Mouse (Mus musculus) heart, postnatal 10 days (tissue): ENCODE data around the gene Elfn2. TPM values are rescaled to one million over a fixed set of nuclear protein-coding genes. Genes with fewer than 3 reads are reported as not detected.

ENCODE experiments used
- DNase-seq, 2 experiments: peaks; one replicate each; pipeline ENCODE4 v3.0.0; 2021
- intact Hi-C: fragments of 180-260 bp; cut with DNase I; formaldehyde crosslinking; loops from one replicate; pipeline ENCODE4 v1.15.1; 2025
- total RNA-seq, 2 experiments: library from RNA; stranded (reverse); gene quantifications; 2 replicates each; pipeline ENCODE4 v1.2.3; 2021

Gene Elfn2
- total RNA-seq, result 1 to 10 TPM; 1.2 TPM

DNA sequence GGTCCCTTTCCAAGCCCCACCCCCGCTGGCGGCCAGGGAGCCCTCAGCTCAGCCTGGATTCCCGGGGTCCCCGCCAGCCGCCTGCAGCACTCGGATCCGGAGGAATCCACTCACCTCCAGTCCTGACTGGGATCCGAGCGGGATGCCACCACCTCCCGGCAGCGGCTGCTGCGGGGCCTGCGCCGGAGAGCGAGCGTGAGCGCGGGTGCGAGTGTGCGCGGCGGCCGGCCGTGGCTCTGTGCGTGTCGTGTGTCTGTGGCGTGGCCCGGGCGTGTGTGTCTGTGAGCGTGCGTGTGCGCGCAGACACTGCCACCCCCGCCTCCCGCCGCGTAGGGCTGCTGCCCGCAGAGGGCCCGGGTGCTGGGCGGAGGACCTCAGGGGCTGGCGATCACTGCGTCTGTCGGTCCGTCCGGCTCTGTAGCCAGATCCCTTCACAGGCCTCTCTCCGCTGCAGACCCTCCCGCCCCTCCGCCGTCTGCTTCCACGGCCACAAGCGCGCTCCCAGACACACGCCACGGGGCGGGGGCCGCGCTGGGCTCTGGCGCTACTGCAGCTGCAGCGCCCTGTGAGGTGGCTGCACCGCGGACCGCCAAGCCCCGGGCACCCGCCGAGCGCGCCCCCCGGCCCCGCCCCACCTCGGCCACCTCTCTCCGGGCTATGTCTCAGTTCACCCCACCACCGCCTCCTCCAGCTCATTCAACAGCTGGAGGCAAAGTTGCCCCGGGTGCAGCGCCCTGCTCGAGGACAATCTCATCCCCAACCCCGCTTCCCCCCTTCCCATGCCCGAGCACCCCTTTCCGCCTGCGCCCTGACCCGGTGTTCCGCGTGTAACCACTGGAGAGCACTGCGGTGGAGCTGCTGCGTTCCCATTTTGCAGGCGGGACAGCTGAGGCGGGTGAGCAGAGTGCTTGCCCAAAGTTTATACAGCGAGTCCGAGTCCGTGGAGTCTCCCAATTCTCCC lies at the start of gene Elfn2:
TSS of gene Elfn2 (minus strand) at position 482 of the 961 bp plus-strand sequence.
- no peak for DNase-seq

DNA sequence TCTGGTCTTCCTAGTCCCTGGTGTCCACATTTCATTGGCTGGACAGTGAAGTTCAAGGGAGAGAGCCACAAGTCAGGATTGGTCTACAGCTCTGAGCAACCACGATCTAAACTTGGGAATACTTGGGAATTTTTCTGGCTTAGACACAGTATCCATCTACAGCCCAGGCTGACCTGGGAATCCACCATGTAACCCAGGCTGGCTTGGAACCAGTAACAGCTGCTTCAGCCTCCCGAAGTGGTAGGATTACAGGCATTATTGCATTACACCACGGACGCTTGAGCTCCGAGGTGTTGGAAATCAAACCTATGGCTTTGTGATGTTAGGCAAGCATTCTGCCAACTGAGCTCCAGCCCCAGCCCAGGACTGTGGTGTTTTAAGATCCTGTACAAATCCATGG lies 45.1 kb upstream of the Elfn2 start:
- intact Hi-C loops, result no loop called here
- no peak for DNase-seq

More for the DNA sequence above, at the start of gene Elfn2:
- intact Hi-C loops, result no loop called here

DNA sequence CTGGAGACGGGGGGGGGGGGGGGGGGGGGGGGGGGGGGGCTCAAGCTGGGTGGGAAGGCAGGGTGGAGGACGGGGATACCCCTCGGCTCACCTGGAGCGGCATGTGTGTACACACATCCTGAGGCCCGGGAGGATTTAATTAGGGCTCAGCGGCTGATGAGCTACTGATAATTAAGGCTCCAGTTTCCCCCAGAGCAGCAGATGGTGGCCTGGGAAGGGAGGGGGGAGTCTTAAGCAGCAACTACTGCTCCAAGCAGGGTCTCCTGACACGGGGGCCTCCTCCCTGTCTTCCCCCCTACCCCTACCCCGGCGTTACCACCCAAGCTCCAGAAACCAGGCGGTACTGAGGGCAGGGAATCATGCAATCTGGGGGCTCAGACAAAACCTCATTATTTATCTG lies 44.6 kb upstream of the Elfn2 start:
- intact Hi-C loops, result no loop called here

DNA sequence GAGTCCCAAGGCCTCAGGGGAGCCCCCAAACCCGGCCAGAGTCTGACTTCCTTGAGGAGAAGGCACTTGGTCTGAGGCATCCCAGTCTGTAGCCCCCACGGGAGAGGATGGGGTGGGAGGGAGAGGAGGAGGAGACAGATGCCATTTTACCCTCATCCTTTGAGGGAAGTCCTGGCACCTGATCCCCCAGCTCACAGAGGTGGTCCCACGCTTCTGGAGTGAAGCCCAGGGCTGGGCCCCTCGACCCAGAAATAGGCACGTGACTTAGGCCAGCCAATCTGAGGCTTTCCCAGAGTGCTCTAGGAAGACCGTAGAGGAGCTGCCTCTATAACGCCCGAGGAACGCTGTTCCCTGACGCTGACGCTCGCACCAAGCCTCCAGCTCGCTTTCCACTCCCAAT lies 42.5 kb upstream of the Elfn2 start:
- no peak for DNase-seq
- intact Hi-C loops, result no loop called here

More for the DNA sequence above, 44.6 kb upstream of the Elfn2 start:
- DNase-seq, result no peak

DNA sequence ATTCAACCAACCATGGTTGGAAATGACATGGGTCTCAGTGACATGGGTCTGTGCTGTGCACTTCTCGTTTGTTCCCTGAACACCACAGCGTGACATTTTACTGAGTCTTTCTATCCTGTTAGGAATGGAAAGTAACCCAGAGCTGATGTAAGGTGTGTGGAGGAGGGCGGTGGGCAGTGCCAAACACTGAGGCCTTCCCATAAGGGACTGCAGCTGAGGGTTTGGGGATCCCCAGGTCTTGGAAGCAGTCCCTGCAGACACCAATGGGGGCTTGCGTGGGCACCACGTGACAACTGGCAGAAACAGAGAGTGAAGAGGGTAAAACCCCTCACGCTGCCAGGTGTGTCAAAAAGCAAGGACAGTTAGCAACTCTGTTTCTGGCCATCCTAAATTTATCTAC lies 39.6 kb upstream of the Elfn2 start:
- intact Hi-C loops, result no loop called here
- no peak for DNase-seq

DNA sequence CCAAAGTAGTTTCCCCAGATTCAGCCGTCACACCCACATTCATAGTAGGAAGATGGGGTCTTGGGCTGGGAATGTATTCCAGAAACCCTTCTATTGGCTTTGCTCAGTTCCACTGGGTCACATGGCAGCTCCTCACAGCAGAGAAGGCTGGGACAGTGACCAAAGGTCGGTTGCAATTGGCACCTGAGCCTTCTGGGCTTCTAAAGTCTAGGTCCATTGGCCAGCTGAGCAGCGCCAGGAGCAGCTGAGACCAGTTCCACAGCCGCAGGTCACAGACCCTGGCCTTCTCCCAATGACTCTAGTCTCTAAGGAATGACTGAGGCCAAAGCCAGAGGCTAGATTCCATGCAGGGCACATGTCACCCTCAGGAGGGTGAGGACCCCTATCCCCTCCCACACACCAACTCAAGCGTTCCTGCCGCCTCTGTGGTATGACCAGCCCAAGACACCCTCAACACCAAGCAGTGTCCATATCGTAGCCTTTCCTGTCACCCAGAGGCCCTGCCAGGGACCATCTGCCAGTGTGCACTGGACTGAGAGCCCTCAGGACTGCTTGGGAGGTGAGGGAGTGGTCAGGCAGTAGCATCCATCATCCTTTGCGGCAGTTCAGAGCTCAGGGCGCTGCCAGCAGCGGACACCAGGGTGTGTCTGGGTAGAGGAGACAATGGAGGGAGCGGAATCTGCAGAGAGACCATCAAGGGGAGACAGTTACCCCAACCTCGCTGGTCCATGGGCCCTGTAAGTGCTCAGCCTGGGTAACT lies 37.6 kb upstream of the Elfn2 start:
- intact Hi-C loops, result no loop called here
- DNase-seq, result no peak

DNA sequence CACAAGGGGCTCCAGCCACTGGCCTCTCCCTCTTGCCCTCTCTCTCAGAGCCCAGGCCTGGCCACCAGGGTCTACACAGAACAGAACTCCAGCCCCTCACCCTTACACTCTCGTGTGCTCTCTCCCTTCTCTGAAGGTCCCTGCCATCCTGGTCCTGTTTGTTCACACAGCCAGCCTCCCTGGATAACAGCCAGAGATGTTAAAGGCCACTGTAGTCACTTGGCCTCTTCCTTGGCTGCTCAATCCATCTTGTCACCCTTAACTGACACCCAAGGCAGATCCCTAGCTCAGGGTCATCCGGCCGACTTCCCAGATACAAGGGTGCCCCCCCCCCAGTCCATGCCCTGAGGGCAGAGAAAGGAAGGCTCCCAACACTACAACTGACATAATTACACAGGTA lies 36.7 kb upstream of the Elfn2 start:
- intact Hi-C loops, result no loop called here
- DNase-seq, result no peak

DNA sequence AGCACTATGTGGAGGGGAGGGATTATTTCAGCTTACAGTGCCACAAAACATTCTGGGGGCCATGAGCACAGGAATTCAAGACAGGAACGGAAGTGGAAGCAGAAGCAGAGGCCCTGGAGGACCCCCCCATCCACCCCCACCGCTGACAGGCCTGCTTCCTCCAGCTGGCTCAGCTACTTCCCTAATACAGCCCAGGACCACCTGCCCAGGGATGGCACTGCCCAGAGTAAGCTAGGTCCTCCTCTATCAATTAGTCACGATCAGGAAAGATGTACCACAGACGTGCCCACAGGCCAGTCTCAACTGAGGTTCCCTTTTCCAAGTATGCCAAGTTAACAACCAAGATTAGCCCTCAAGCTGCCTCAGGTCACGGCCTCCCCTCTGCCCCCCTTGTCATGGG lies 35.6 kb upstream of the Elfn2 start:
- DNase-seq, result no peak
- intact Hi-C loops, result no loop called here

DNA sequence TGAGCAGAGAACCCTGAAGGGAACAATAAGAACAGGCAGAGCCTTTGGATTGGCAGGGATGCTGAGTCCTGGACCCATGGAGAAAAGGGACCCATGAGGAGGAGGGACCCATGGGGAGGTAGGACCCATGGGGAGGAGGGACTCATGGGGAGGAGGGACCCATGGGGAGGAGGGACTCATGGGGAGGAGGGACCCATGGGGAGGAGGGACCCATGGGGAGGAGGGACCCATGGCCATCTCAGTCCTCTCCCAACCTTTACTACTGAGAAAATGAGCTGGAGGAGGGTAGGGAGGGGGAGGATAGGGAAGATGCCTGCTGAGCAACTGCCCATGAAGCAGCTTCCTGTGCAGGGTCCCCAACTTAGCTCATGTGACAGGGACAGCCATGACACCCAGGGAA lies 34.4 kb upstream of the Elfn2 start:
- intact Hi-C loops, result no loop called here
- no peak for DNase-seq

DNA sequence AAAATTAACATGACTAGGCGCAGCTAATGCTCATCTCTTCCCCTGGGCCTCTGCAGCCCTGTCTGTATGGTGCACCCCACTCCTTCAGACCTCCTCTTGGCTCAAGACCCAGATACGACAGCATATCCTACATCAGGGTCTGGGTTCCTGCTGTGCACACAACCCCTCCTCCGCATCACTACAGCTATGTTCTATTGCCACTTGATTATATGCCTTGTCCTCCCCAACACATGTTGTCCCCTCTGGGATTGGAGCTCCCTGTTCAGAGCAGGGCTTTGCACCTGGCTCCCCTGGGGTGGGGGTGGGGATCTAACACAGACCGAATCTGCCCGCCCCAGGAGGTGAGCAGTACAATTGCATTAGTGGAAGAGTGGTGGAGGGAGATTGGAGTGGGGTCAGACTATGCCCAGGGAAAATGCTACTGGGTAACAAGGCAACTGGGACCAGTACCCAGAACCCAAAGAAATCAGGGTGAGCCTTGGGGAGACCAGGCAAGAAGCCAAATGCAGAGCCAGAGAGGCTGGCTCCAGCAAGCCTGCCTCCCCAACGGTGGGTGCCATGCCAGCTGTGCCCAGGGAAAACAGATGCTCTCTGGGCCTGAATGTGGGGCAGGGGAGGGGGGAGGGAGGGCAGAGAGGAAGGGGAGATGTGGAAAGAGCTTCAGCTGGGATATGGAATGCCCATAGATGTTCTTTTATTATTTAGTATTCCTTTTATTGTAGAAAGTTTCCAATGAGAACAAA lies 32.2 kb upstream of the Elfn2 start:
- intact Hi-C loops, result no loop called here
- DNase-seq, result no peak

DNA sequence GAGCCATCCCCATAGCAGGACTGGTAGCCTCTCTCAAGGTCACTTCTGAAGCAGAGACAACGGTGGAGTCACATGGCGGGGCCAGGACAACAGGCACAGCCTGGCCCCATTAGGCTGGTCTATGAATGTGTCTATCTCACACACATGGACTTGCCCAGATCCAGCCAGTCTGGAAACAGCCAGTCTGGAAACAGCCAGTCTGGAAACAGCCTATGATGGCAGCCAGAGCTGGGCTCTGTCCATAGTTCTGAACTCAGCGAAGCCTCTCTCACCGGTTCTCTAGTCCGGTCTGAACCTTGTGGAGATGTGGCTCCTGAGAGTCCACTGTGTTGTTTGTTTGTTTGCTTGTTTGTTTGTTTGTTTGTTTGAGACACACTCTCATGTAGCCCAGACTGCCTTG lies 31.3 kb upstream of the Elfn2 start:
- intact Hi-C loops, result no loop called here
- DNase-seq, result peak; percentile 32 to 59

DNA sequence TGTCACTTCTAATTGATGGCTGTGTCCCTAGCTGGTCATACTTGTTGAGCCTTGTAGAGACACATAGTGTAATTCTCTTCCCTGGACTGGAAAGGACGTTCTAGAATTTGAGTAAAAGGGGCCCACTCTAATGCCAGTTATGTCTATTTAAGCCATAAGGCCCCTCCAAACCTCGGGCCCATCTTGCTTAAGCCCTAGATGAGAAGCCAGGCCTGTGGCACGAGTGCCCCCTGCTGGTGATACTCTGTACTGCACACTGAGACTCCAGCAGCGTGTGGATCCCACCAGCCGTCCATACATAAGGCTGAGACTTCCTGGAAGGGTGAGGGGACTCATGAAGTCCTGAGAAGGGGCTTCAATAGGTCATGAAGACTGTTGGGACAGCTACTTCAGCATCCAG lies 25.6 kb upstream of the Elfn2 start:
- DNase-seq, result peak; percentile 82 to 92
- intact Hi-C loops, result loop anchor here (1.0 kb wide), 2 partner anchors 121 to 157 kb away; no protein-coding TSS in a partner anchor

DNA sequence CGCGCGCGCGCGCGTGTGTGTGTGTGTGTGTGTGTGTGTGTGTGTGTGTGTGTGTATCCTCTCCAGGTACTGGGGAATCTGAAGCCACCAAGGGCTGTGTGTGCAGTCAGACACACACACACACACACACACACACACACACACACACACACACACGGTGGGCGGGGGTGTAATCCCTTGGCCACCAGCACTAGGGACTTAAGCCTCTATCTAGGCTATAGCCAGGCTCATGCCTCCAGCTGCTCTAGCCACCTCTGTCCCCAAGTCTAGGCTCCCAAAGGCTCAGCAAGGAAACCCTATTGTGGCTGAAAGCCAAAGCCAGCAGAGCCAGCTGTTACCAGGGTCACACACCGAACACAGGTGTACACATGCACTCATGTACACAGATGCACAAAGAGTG lies 24.3 kb upstream of the Elfn2 start:
- intact Hi-C loops, result no loop called here

DNA sequence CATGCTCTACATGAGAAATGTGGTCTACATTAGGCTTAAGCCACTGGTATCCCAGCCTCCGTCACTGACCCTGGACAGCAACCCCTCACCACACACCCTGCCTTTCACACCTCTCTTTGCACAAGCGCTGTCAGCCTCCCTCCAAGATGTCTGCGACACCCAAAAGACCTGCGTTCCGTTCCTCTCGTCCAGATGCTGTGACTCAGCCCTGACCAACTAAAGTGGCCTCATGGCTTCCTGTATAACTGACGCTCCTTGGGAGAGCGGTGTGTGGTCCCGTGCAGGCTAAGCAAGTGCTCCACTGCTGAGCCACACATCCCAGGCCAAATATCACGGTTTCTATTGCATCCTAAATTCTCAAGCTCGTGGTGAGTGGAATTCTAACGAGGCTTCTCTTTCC lies 22.1 kb upstream of the Elfn2 start:
- intact Hi-C loops, result no loop called here
- DNase-seq, result no peak

More for the DNA sequence above, 24.3 kb upstream of the Elfn2 start:
- DNase-seq, result no peak

DNA sequence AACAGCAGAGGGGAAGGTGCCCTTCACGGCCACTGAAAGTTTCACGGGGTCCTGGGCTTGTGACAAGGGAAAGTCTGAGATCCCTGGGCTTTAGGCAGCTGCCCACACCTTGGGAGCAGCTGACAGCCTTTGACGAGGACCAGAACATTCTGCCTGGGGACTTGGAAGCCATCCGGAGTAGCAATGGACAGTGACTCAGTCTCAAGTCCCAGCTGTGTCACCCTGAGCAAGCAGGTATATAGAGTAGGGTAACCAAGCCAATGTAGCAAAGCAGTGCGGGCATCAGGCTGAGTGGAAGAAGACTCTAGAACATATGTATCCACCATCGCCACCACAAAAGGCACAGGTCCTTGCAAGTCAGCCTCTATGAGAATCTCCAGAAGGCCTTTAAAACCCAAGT lies 18.6 kb upstream of the Elfn2 start:
- intact Hi-C loops, result no loop called here
- no peak for DNase-seq

DNA sequence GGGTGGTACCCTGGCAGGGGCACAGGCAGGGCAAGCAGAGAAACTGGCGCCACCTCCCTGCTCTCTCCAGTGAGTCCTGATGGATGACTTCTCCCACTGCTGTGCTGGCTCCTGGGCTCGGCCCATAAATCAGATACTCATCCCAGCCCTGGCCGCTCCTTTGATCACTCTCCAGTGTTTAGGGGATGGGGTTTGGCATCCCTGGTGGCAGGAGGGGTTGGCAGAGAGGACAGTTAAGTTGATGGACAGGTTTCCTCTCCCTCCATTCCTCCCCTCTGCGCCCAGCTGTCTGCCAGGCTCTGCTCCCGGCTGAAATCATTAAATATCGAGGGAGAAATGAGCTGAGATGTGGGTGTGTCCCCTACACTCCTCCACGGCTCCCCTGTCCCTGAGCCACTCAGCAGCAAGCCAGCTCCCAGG lies 18.1 kb upstream of the Elfn2 start:
- intact Hi-C loops, result no loop called here
- DNase-seq, result no peak

DNA sequence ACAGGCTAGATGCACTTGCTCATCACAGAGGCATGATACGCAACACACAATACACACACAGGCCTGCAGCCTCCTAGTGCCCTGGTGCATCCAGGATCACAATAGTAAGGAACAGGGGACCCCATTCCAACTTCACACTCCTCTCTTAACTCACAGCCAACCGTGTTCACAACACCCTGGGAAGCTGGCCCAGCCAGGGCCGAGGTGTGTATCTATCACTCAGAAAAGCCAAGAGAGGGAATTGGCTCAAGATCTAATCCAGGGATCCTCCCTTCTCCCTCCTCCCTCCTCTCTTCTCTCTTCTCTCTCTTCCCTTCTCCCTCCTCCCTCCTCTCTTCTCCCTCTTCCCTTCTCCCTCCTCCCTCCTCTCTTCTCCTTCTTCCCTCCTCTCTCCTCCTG lies 17.6 kb upstream of the Elfn2 start:
- intact Hi-C loops, result no loop called here

DNA sequence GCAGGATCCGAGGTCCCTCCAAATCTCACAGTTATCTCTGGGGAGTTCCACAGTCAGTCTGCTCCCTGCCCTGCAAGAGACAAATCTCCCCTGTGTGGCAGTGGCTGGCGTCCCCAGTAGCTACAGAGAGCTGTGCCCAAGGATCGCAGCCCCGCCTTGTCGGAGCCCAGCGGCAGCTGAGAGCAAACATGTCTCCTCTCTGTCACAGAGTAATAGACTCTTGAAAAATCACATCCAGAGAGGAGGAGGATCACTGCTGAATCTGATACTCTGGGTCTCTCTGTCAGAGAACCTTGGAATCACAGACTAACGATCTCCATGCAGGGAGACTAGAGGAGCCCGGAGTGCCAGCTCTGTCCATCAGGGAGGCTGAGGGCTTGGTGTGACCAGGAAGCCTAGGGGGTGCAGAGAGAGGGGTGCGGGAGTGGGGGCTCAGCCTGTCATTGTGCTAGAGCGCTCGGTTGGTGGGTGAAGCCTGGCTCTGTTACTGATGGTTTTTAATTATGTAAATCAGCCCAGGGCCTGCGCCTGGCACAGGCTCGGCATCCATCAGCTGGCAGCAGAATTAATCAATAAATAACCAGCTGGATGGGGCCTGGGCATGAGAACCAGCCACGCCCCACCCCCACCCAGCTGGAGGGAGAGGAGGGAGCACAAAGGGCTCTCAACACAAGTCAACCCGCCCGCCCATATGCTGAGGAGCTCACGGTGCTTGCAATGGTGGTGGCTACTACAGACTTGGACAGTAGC lies 17.0 kb upstream of the Elfn2 start:
- DNase-seq, result no peak
- intact Hi-C loops, result no loop called here

More for the DNA sequence above, 17.6 kb upstream of the Elfn2 start:
- DNase-seq, result no peak

DNA sequence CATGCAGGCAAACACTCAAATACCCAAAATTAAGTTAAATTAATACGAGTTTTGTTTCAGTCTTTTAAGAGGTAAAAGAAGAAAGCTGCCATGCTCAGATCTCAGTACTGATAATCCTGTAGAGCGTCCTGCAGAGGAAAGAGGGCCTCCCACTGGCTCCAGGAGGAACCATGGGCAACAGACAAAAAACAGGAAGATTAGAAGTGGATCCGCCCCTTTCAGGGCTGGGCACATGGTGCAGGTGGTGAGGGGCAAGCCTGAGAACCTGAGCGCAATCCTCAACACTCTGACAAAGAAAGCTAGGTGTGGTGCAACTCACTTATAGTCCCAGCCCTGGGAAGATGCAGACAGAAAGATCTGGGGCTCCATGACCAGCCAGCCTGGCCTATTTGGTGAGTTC lies 13.3 kb upstream of the Elfn2 start:
- no peak for DNase-seq
- intact Hi-C loops, result no loop called here

DNA sequence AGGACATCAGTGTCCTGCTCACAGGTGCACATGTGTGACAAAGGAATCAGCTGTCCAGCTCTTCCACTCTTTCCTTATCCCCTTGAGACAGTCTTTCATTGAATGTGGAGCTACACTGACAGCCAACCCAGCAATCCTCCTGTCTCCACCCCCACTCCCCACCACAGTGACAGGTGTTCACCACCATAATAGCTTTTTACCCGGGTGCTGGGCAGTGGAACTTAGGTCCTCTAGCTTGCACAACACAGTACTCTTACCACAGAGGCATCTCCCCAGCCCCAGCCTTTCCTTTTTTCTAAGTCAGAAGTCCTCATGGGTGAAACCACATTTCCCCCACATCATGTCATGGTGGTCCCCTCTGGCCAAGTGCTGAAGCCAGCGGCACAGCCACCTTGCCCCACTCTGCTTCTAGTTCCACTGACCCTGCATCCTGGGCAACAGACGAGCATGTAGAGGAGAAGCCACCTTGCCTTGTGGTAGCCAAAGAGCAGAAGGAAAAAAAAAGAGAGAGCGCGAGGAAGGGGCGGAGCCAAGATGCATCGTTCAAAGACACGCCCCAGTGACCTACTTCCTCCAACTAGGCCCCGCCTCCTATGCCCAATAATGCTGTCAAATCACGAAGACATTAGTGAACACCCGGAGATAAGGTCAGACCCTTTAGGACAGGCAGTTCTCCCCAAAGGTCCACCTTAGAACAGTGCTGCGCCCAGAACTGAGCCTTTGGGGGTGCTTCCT lies 11.9 kb upstream of the Elfn2 start:
- intact Hi-C loops, result no loop called here
- no peak for DNase-seq
